In the genomic region with DNA sequence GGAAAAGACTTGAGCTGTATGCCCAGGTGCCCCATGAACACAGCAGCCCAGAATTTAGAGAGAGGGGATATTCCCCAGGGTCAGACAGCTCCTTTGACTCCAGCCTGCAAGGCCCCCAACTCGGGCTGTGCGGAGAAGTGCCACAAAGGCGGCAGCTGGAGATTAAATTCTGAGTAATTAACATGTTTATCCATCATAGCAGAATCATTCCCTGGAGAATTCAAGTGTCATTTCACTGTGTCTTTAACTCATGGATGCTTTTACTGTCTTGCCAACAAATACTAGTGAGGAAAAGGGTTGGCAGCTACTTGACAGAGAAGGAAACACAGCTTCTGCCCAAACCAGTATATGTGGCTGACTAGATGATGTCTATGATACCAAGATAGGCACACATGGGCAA, we compare ENCODE assay signal across 24 mouse cellular contexts.
DNase-seq lines count a peak whose midpoint lies in the region; ATAC-seq and TF ChIP-seq lines count a peak whose summit lies in the region.
"Had no signal": no experiment of that assay in that cellular context is flagged by ENCODE, and none has a peak within 500 bp of the region (broad histone marks: within the 10 kb centered on the region; RNA-seq: fewer than 3 reads in every experiment).

No protein-coding gene starts in this region.

- no peak for TF ChIP-seq POLR2A in brain, embryonic 14.5 days (IDR thresholded peaks at IDR 0.05; ENCODE audit: borderline replicate concordance, extremely low read depth, insufficient read depth, insufficient read length, poor library complexity, severe bottlenecking)

- no peak overlapping the region for H3K9ac ChIP-seq in forebrain, embryonic 14.5 days (ENCODE audit: low read length)
- no peak overlapping the region for H3K9ac ChIP-seq in hindbrain, embryonic 13.5 days
- no peak overlapping the region for H3K9ac ChIP-seq in hindbrain, embryonic 12.5 days
- no peak overlapping the region for H3K9ac ChIP-seq in midbrain, embryonic 11.5 days (ENCODE audit: low read length)
- H3K9ac ChIP-seq: embryonic facial prominence, embryonic 15.5 days; forebrain, embryonic 13.5 days; hindbrain, embryonic 14.5 days had no signal

- no peak for ATAC-seq in forebrain, embryonic 14.5 days
- ATAC-seq in hindbrain, embryonic 13.5 days (ENCODE audit: low FRiP score) = no peak
- no peak for ATAC-seq in hindbrain, embryonic 12.5 days (ENCODE audit: low FRiP score)
- no peak for ATAC-seq in midbrain, embryonic 11.5 days (ENCODE audit: low FRiP score)
- ATAC-seq: forebrain, embryonic 13.5 days; inflammation-experienced regulatory T-cells, adult 6 months; intestine, postnatal 0 days had no signal

- TF ChIP-seq CTCF in brain, embryonic 14.5 days (IDR thresholded peaks at IDR 0.05; ENCODE audit: borderline replicate concordance, extremely low read depth, insufficient read depth, insufficient read length) = no peak

- no peaks in the 10 kb centered on the region for H3K27me3 ChIP-seq in forebrain, embryonic 14.5 days (replicated peaks; ENCODE audit: control insufficient read depth, insufficient read depth, low read length)
- H3K27me3 ChIP-seq in forebrain, embryonic 10.5 days (ENCODE audit: poor library complexity, severe bottlenecking) = no peaks in the 10 kb centered on the region
- H3K27me3 ChIP-seq in hindbrain, embryonic 13.5 days = no peaks in the 10 kb centered on the region
- H3K27me3 ChIP-seq in hindbrain, embryonic 12.5 days = no peaks in the 10 kb centered on the region
- no peaks in the 10 kb centered on the region for H3K27me3 ChIP-seq in midbrain, embryonic 11.5 days (ENCODE audit: control insufficient read depth, insufficient read depth, low read length)
- no peaks in the 10 kb centered on the region for H3K27me3 ChIP-seq in midbrain, embryonic 10.5 days (ENCODE audit: low read depth, poor library complexity, severe bottlenecking)
- H3K27me3 ChIP-seq: embryonic facial prominence, embryonic 15.5 days; forebrain, embryonic 13.5 days had no signal

- H3K4me2 ChIP-seq in forebrain, embryonic 14.5 days (ENCODE audit: low read length) = no peak overlapping the region
- no peak overlapping the region for H3K4me2 ChIP-seq in hindbrain, embryonic 13.5 days
- no peak overlapping the region for H3K4me2 ChIP-seq in hindbrain, embryonic 12.5 days (replicated peaks)
- no peak overlapping the region for H3K4me2 ChIP-seq in midbrain, embryonic 11.5 days
- H3K4me2 ChIP-seq: embryonic facial prominence, embryonic 15.5 days; forebrain, embryonic 13.5 days; hindbrain, embryonic 14.5 days had no signal

- H3K36me3 ChIP-seq in forebrain, embryonic 14.5 days (ENCODE audit: control insufficient read depth, insufficient read depth, low read length) = no peaks in the 10 kb centered on the region
- H3K36me3 ChIP-seq in forebrain, embryonic 10.5 days (replicated peaks) = no peaks in the 10 kb centered on the region
- no peaks in the 10 kb centered on the region for H3K36me3 ChIP-seq in hindbrain, embryonic 13.5 days
- H3K36me3 ChIP-seq in hindbrain, embryonic 12.5 days = no peaks in the 10 kb centered on the region
- no peaks in the 10 kb centered on the region for H3K36me3 ChIP-seq in midbrain, embryonic 11.5 days (ENCODE audit: control insufficient read depth, insufficient read depth, low read length)
- H3K36me3 ChIP-seq in midbrain, embryonic 10.5 days = no peaks in the 10 kb centered on the region
- H3K36me3 ChIP-seq: embryonic facial prominence, embryonic 15.5 days; heart, embryonic 10.5 days had no signal

- peaks cover 6% of the 10 kb centered on the region; the same call in 1 of the 2 replicates for H3K4me1 ChIP-seq in forebrain, embryonic 14.5 days (ENCODE audit: control insufficient read depth, insufficient read depth, low read length)
- H3K4me1 ChIP-seq in forebrain, embryonic 10.5 days = peaks cover 18% of the 10 kb centered on the region
- peaks cover 17% of the 10 kb centered on the region for H3K4me1 ChIP-seq in hindbrain, embryonic 13.5 days (replicated peaks)
- H3K4me1 ChIP-seq in hindbrain, embryonic 12.5 days = peaks cover 15% of the 10 kb centered on the region
- no peaks in the 10 kb centered on the region for H3K4me1 ChIP-seq in midbrain, embryonic 11.5 days (ENCODE audit: control insufficient read depth, insufficient read depth, low read length)
- peaks cover 9% of the 10 kb centered on the region; the same call in 1 of the 2 replicates for H3K4me1 ChIP-seq in midbrain, embryonic 10.5 days
- H3K4me1 ChIP-seq: heart, embryonic 10.5 days had no signal

- H3K4me3 ChIP-seq in forebrain, embryonic 14.5 days (ENCODE audit: low read depth, low read length) = no peak overlapping the region
- no peak overlapping the region for H3K4me3 ChIP-seq in forebrain, embryonic 10.5 days
- no peak overlapping the region for H3K4me3 ChIP-seq in hindbrain, embryonic 13.5 days
- H3K4me3 ChIP-seq in hindbrain, embryonic 12.5 days = no peak overlapping the region
- H3K4me3 ChIP-seq in midbrain, embryonic 11.5 days (ENCODE audit: low read depth, low read length) = no peak overlapping the region
- no peak overlapping the region for H3K4me3 ChIP-seq in midbrain, embryonic 10.5 days
- H3K4me3 ChIP-seq: embryonic facial prominence, embryonic 15.5 days; erythroblast, embryonic 14.5 days; forebrain, embryonic 13.5 days; gastrocnemius, adult 2 months; heart, embryonic 10.5 days had no signal

- H3K27ac ChIP-seq in forebrain, embryonic 14.5 days (ENCODE audit: low read depth, low read length) = no peak overlapping the region
- H3K27ac ChIP-seq in forebrain, embryonic 10.5 days = no peak overlapping the region
- peak overlapping the region; percentile 5; the same call in 1 of the 2 replicates for H3K27ac ChIP-seq in hindbrain, embryonic 13.5 days
- no peak overlapping the region for H3K27ac ChIP-seq in hindbrain, embryonic 12.5 days
- H3K27ac ChIP-seq in midbrain, embryonic 11.5 days (ENCODE audit: low read depth, low read length) = no peak overlapping the region
- H3K27ac ChIP-seq in midbrain, embryonic 10.5 days (replicated peaks) = no peak overlapping the region
- H3K27ac ChIP-seq: embryonic facial prominence, embryonic 15.5 days; forebrain, embryonic 13.5 days; gastrocnemius, adult 2 months; heart, embryonic 10.5 days; hindbrain, embryonic 14.5 days had no signal

- no peaks in the 10 kb centered on the region for H3K9me3 ChIP-seq in forebrain, embryonic 14.5 days (replicated peaks; ENCODE audit: control insufficient read depth, low read length)
- no peaks in the 10 kb centered on the region for H3K9me3 ChIP-seq in forebrain, embryonic 10.5 days
- no peaks in the 10 kb centered on the region for H3K9me3 ChIP-seq in hindbrain, embryonic 13.5 days
- no peaks in the 10 kb centered on the region for H3K9me3 ChIP-seq in hindbrain, embryonic 12.5 days (replicated peaks)
- H3K9me3 ChIP-seq in midbrain, embryonic 11.5 days (ENCODE audit: control insufficient read depth, low read length) = no peaks in the 10 kb centered on the region
- H3K9me3 ChIP-seq in midbrain, embryonic 10.5 days (replicated peaks) = no peaks in the 10 kb centered on the region
- H3K9me3 ChIP-seq: embryonic facial prominence, embryonic 15.5 days; forebrain, embryonic 13.5 days; heart, embryonic 10.5 days had no signal

- 63% methylated on average over 3 of the region's 3 CpGs for WGBS in forebrain, embryonic 14.5 days
- WGBS in forebrain, embryonic 10.5 days = 82% methylated on average over 3 of the region's 3 CpGs
- 29% methylated on average over 3 of the region's 3 CpGs for WGBS in hindbrain, embryonic 13.5 days
- WGBS in hindbrain, embryonic 12.5 days = 54% methylated on average over 3 of the region's 3 CpGs
- WGBS in midbrain, embryonic 11.5 days = 73% methylated on average over 3 of the region's 3 CpGs
- 80% methylated on average over 3 of the region's 3 CpGs for WGBS in midbrain, embryonic 10.5 days

- DNase-seq in forebrain, embryonic 14.5 days (ENCODE audit: low spot score) = peak; percentile 39
- no peak for DNase-seq in forebrain, embryonic 10.5 days (ENCODE audit: extremely low spot score, low spot score)
- DNase-seq in midbrain, embryonic 11.5 days (ENCODE audit: low spot score, missing footprints) = peak; percentile 51
- DNase-seq in midbrain, embryonic 10.5 days (ENCODE audit: low spot score) = no peak
- peak; percentile 55 for DNase-seq in brain, embryonic 14.5 days (ENCODE audit: low read depth)
- no peak for DNase-seq in gastrocnemius, postnatal 25 days
- DNase-seq: adrenal gland, postnatal 10 days; cerebellum, adult 18-20 months; cerebellum, adult 9-11 months; embryo, embryonic 11 days; gastrocnemius, adult 2 months; gastrocnemius, postnatal 36 days; heart, adult 18-20 months; heart, postnatal 10 days; heart, postnatal 4 days had no signal

Comparison
In these comparisons a context has a peak if more than half of its experiments do, and no peak if none do; other contexts are left out.
1. DNase-seq: peak in forebrain, embryonic 14.5 days (single experiment), midbrain, embryonic 11.5 days (single experiment) and brain, embryonic 14.5 days (single experiment); none in forebrain, embryonic 10.5 days (single experiment), midbrain, embryonic 10.5 days (single experiment) and gastrocnemius, postnatal 25 days (single experiment).